Mouse (Mus musculus) skeletal muscle tissue, adult 2 months (tissue): ENCODE results near the gene Ankrd66.

ENCODE experiments used
- DNase-seq: peaks from one replicate; pipeline ENCODE4 v3.0.0-alpha.2; 2012; ENCODE audit warnings: low read depth, low spot score

The Ankrd66 gene

GRCm38 (mm10) chr17:43543539-43543938 lies at the start of gene Ankrd66:
Gene Ankrd66 (minus strand): TSS chr17:43543639.
- DNase-seq, result no peak

GRCm38 (mm10) chr17:43592296-43593291 lies 49.2 kb upstream of the Ankrd66 start:
- no peak for DNase-seq

- no peak for DNase-seq
These were observed 47.1 kb upstream of the Ankrd66 start for GRCm38 (mm10) chr17:43590531-43590930.

DNA sequence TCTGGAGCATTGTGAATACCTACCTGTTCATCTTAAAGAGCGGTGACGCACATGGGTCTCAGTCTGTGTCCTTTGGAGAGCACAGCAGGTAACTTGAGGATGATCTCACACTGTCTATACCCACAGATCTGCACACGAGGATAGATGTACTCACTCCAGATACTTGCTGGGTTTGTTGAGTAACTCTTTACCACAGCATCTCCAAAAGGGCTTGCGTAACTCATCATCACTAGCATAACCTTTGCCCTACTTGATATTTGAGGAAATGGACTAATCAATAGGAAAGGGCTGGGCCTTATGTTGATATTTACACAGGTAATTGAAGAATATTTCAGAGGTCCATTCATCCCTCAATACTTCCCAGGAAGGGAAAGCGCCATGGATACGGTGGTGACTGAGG lies 46.3 kb upstream of the Ankrd66 start:
- no peak for DNase-seq

DNA sequence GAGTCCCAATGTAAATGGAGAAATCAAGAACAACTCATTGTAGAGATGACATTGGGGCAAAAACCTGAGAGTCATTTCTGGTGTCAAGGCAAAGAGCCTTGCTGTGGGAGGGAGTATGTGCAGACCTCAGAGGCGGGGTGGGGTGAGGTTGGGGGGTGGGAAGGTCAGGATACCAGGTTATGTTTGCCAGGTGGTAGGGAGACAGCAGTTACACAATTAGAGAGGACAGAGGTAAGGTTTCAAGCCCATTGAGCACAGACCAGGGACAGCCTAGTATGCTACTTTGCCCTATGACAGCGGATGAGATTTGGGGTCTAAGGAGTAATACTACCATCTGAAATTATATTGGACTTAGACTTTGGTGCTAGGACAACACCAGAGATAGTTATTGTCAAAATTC lies 43.8 kb upstream of the Ankrd66 start:
- no peak for DNase-seq

DNA sequence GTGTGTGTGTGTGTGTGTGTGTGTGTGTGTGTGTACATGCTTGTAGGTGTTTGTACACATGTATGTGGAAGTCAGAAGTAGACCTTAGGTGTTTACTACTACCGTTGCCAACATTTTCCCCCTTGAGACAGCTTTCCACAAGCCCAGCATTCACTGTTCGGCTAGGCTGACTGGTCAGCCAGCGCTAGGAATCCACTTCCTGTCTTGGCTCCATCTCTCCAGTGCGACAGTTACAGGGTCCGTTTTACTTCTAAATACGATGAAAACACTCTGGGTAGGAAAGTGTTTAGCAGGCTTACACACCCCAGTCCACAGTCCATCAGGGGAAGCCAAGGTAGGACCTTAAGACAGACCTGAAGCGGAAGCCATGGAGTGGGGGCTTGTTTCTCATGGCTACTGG lies 41.3 kb upstream of the Ankrd66 start:
- no peak for DNase-seq

GRCm38 (mm10) chr17:43581012-43581467 lies 37.6 kb upstream of the Ankrd66 start:
- peak; percentile 41 for DNase-seq

GRCm38 (mm10) chr17:43580456-43580855 lies 37.0 kb upstream of the Ankrd66 start:
- no peak for DNase-seq

DNA sequence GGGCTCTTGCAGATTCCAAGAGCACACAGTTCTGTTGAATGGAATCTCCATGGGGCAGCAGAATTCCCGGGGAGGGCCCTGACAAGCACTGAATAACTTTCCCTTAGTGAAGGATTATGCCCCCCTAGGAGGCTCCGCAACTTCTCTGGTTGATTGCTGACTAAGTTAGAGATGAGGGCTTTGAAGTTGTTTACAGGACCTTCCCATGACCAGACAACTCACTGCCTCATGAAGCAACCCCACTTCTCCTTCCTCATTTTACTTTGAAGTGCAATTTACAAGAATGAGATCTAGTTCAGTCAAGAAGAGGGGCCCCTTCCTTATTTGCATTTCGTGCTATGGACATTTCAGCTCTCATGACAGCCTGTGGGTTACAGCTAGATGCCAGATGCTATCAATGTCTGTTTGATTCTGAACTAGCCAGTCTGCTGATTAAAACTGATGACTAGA lies 30.2 kb upstream of the Ankrd66 start:
- DNase-seq, result peak; percentile 40

GRCm38 (mm10) chr17:43569287-43569686 lies 25.8 kb upstream of the Ankrd66 start:
- DNase-seq, result peak; percentile 37

DNA sequence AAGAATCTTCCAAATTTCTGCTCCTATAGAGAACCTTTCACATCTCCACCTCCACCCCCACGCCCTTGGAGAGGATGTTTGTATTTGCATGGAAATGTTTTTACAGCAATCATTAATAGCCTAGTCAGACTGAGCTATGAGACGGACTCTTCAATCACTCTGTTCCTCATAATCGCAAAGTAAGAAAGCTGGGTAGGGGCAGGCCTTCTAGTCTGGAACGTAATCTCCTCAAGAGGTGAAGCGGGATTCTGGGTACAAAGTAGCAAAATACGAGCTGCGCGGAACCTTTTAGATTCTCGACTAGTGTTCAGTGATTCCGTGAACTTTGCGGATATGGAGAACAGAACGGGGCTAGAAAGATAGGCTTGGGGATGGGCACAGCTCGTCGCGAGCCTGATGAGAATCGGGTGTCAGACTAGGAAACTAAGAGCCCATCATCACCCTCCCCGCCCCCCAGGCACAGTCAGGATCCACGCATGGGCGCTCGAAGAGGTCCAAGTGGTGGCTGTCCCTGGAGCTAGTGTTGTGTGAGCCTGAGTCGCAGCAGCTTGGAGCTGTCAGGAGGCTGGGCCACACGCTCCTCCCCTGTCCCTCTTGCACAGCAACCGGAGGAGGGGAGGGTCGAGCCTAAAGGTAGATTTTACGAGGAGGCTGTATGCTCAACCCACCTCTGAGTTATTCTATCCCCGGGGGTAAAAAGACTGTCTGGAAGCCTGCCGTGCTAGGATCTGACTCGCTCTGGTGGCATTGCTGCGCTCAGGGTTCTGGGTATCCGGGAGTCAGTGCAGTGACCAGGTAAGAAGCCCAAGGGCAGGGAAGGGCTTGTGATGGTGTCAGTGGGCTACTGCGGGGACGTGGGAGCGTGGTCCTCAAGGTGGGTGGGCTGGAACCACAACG lies 24.8 kb upstream of the Ankrd66 start, which contains the start of gene Pla2g7:
Pla2g7 (plus strand) TSS at position 107 of the 897 bp plus-strand sequence.
- DNase-seq, result no peak

- DNase-seq, result no peak
These were observed 24.2 kb upstream of the Ankrd66 start for GRCm38 (mm10) chr17:43567593-43567991.

DNA sequence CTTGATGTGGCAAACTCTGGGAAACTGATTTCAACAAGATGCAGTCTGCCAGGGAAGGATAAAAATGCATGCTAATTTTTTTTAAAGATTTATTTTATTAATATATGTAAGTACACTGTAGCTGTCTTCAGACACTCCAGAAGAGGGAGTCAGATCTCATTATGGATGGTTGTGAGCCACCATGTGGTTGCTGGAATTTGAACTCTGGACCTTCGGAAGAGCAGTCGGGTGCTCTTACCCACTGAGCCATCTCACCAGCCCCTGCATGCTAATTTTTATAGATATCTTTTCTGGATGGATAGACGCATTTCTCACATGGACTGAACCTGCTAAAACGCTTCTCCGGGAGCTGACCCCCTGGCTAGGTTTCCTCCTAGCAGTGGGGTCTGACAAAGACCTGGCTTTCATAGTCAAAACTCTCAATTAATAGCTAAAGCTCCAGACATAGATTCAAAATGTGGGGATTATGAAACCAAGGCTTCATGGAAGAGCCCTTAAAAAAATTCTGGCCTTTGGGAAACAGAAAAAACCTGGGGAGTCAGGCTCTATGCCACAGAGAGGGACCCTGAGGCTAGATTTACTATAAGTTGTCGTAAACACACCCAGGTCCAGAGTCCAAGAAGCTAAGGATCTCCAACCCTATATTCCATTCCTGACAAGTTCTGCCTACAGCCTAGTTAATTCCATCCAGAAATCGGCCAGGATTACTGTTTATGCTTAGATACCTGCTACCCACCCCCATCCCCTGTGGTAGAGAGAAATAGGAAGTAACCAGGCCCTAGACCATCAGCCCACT lies 20.0 kb upstream of the Ankrd66 start:
- DNase-seq, result no peak

DNA sequence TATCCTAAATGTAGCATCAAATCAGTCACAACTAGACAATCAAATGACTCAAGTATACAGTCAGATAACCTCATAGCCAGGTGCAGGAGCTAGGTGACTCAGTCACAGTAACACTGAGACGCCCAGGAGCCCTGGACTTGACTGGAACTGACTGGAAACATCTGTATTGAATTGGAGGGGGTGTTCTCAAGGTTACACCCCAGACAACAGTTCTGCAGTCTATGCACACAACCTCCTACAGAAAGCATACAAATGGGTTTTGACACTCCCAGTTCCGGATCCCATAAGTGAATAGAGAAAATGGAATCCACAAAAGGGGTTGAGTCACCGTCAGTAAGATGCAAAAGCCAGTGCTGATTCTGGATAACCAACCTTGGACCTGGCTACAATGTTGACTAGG lies 15.2 kb upstream of the Ankrd66 start:
- DNase-seq, result no peak

- DNase-seq, result peak; percentile 82
These were observed 14.2 kb upstream of the Ankrd66 start for GRCm38 (mm10) chr17:43557541-43558090.

GRCm38 (mm10) chr17:43557104-43557503 lies 13.7 kb upstream of the Ankrd66 start:
- no peak for DNase-seq

DNA sequence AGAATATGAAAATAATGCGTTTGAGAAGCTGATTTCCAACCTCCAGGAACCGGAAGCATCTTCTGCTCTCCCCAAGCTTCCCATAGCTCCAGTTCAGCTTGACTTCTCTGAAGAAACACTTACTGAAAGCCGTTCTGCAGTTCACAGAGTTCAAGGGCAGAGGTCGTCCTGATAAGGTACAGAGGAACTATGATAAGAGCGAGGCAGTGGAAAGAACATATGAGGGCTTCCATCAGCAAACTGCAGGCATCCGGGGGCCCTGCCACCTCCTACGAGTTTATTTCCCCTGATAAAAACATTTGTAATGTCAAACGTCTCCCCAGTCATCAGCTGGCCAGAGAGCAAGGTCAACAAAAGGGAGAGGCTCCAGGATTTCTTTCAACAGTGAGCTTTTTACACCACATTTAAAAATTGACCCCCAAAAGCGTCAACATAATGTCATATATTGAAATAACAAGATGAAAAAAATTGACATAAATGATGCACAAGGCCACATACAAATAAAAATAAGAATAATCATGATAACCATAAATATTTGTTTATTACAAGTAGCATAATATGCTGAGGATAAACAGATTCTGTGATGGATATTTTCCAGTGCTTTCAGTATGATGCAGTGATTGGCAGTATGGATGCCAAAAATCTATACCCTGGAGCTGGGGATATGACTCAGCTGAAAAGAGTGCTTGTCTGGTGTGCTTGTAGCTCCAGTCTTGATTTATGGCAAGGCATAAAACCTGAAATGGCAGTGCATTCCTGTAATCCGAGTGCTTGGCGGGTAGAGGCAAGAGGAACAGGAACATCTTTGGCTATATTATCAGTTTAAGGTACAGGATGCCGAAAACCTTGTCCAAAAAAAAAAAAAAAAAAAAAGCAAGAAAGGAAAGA lies 11.3 kb upstream of the Ankrd66 start:
- no peak for DNase-seq

DNA sequence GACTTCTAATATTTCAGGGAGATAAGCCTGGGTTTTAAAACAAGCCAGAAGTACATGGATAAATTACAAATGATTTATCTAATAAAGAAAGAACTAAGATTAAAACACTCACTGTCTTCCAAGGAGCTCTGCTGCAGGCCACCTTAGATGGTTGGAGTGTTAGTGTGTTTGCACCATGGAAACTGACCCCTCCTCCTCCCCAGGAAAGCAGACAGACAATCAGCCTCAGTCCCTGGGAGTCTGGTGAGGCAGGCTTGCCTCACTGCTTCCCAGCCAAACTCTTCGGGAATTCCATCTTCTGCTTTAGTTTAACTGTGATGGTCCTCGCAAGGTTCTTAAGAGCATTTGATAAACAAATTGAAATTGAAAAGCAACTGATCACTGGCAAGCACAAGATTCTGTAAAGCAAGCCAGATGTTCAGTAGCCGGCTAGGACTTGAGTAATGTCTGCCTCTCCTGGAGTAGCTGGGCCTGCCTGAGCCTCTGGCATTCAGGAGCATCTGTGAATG lies 7.7 kb upstream of the Ankrd66 start:
- no peak for DNase-seq

DNA sequence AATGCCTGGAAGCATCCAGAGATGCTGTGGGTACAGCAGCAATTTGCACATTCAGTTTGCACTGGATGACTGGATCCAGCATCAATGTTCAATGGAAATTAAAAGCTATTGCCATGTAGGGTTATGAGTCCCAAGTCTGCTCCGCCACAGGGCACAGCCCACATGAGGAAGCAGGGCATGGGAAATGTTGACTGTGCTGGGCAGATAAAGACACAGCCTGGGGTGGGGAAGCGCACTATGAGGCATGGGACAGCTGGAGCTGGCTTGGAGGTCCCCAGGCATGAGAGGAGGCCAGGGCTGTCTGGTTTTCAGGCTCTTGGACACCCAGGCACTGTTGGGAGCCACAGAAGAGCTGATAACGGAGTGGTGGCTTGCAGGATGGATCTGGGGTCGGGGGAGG lies 601 bp upstream of the Ankrd66 start:
- no peak for DNase-seq

DNA sequence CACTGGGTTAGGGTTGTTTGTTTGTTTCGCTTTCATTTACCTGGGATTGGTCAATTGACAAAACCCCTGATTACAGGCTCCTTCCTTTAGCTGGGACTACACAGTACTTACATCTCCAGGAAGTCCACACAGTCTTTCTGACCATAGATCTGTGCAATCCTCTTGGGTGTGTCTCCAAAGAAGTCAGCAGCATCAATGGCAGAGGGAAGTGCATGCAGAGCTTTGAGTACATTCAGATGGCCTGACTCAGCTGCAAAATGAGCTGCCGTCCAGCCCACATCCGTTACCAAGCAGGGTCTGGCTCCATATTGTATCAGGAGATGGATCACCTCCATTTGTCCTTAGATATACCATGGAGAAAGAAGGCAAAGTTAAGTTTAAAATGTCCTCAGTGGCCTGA lies 4.7 kb downstream of the Ankrd66 start:
- peak; percentile 12 for DNase-seq
